Mouse (Mus musculus) forebrain, embryonic 14.5 days (tissue): ENCODE measurements around the gene Zfp101. TPM values are rescaled to one million over a fixed set of nuclear protein-coding genes. Genes with fewer than 3 reads are reported as not detected.

Experiments used
- ATAC-seq: fragments of 200-750 bp; cut with Nextera tagmentation; 2 replicates; pipeline ENCODE4 v1.8.0; 2017; ENCODE audit warnings: mild to moderate bottlenecking, moderate library complexity
- DNase-seq: peaks from one replicate; pipeline ENCODE4 v3.0.0-alpha.2; 2015; ENCODE audit warnings: low spot score
- H3K27ac ChIP-seq: fragments of 300-500 bp; sonication (generic); 2 replicates; pipeline ENCODE4 v1.5.1; 2014; ENCODE audit warnings: low read depth, mild to moderate bottlenecking, control low read depth, low read length, moderate library complexity
- H3K27me3 ChIP-seq: fragments of 300-500 bp; sonication (generic); replicated peaks from 2 replicates; pipeline ENCODE4 v1.6.1; 2014; ENCODE audit warnings: low read length, control low read depth, mixed read lengths; ENCODE audit not compliant: control insufficient read depth, insufficient read depth
- H3K36me3 ChIP-seq: fragments of 300-500 bp; sonication (generic); 2 replicates; pipeline ENCODE4 v1.6.1; 2014; ENCODE audit warnings: low read length, control low read depth; ENCODE audit not compliant: control insufficient read depth, insufficient read depth
- H3K4me1 ChIP-seq: fragments of 300-500 bp; sonication (generic); 2 replicates; pipeline ENCODE4 v1.6.1; 2014; ENCODE audit warnings: antibody characterized with exemption, low read length, control low read depth; ENCODE audit not compliant: control insufficient read depth, insufficient read depth
- H3K4me2 ChIP-seq: fragments of 300-500 bp; sonication (generic); 2 replicates; pipeline ENCODE4 v1.6.1; 2014; ENCODE audit warnings: mild to moderate bottlenecking, control low read depth, low read length
- H3K4me3 ChIP-seq: fragments of 300-500 bp; sonication (generic); 2 replicates; pipeline ENCODE4 v1.5.1; 2014; ENCODE audit warnings: low read depth, low read length, control low read depth
- H3K9ac ChIP-seq: fragments of 300-500 bp; sonication (generic); 2 replicates; pipeline ENCODE4 v1.6.1; 2014; ENCODE audit warnings: mild to moderate bottlenecking, low read length, control low read depth, moderate library complexity
- H3K9me3 ChIP-seq: fragments of 300-500 bp; sonication (generic); replicated peaks from 2 replicates; pipeline ENCODE4 v1.6.1; 2016; ENCODE audit warnings: low read length, control low read depth, mixed read lengths; ENCODE audit not compliant: control insufficient read depth
- WGBS: fragments of 180-500 bp; shearing (Covaris S2); extraction: QIAGEN DNeasy Blood & Tissue Kit; methylation state at CpG from one replicate; pipeline ENCODE4 v1.1.7; 2014; 5-methylcytosine and 5-hydroxymethylcytosine counted together
- polyA plus RNA-seq: library from polyadenylated mRNA; unstranded; fragments of >200 nt; fragmentation: Nextera tagmentation; extraction: Ambion mirVana; gene quantifications from 2 replicates; pipeline ENCODE4 v1.2.1, GENCODE M21; 2014

Gene Zfp101
- 21.1 and 23.3 TPM in 2 replicates for polyA plus RNA-seq

DNA sequence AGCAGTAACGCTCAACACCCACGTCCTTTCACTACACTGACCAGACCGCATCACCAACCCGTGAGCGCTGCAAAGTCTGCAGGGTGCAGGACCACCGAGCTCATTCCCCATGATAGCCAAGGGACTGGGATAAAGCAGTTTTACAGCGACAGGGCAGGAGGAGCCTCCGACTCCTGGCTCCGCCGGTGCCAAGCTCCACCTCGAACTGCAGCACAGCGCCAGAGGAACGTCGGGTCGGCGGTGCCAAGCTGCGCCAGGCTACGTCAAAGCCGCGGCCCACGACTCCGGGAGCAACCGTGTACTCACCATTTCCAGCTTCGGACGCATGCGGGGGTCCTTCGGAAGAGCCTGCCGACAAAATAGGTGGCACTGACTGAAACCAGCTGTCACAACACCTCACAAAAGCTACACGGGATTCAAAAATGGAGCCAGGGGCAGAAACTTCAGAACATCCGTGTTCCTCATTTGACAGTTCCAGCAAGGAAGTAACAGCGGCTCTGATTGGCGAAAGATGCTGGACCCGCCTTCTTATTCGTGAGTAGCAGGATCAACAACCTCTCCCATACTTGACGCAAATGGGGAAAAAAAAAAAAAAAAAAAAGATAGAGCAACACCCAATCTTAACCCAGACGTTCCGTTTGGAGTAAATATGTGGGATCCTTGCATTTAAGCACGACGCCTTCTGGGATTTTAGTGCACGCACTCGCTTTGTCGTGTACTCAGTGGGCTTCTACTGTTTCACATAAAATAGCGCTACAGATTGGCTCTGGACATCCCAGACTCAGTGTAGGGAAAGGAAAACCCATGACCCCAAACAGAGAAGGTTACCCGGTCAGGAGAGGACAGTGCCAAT is at the start of gene Zfp101:
TSS of gene Zfp101 (minus strand) at position 460 of the 853 bp plus-strand sequence.
- peak within 1 kb of the TSS; percentile 76 for H3K27ac ChIP-seq
- H3K4me1 ChIP-seq, result peaks cover 10% of the 10 kb centered on the region
- peak within 1 kb of the TSS; percentile 61 for H3K4me2 ChIP-seq
- no peaks in the 10 kb centered on the region for H3K27me3 ChIP-seq
- under 1% methylated on average over 44 of the region's 44 CpGs for WGBS
- no peaks in the 10 kb centered on the region for H3K9me3 ChIP-seq
- peak within 1 kb of the TSS; percentile 72 for H3K4me3 ChIP-seq
- DNase-seq (peak; percentile 98), ATAC-seq (peak; percentile 99)
- no peaks in the 10 kb centered on the region for H3K36me3 ChIP-seq
- H3K9ac ChIP-seq, result peak within 1 kb of the TSS; percentile 75

- no peaks in the 10 kb centered on the region for H3K36me3 ChIP-seq
- no peaks in the 10 kb centered on the region for H3K4me1 ChIP-seq
- no peak overlapping the region for H3K4me2 ChIP-seq
- no peaks in the 10 kb centered on the region for H3K27me3 ChIP-seq
- DNase-seq, result no peak
- H3K4me3 ChIP-seq, result no peak overlapping the region
- H3K9me3 ChIP-seq, result no peaks in the 10 kb centered on the region
- no peak overlapping the region for H3K27ac ChIP-seq
- H3K9ac ChIP-seq, result no peak overlapping the region
- ATAC-seq, result no peak
Measured at GRCm38 (mm10) chr17:33441159-33441558, 46.7 kb upstream of the Zfp101 start.

- ATAC-seq, result no peak
- no peaks in the 10 kb centered on the region for H3K4me1 ChIP-seq
- no peaks in the 10 kb centered on the region for H3K27me3 ChIP-seq
- DNase-seq, result no peak
- no peak overlapping the region for H3K4me3 ChIP-seq
- H3K4me2 ChIP-seq, result no peak overlapping the region
- no peak overlapping the region for H3K27ac ChIP-seq
- H3K9ac ChIP-seq, result no peak overlapping the region
- H3K9me3 ChIP-seq, result no peaks in the 10 kb centered on the region
- H3K36me3 ChIP-seq, result no peaks in the 10 kb centered on the region
- WGBS, result 72% methylated on average over 5 of the region's 5 CpGs
Measured at GRCm38 (mm10) chr17:33439922-33440321, 45.5 kb upstream of the Zfp101 start.

DNA sequence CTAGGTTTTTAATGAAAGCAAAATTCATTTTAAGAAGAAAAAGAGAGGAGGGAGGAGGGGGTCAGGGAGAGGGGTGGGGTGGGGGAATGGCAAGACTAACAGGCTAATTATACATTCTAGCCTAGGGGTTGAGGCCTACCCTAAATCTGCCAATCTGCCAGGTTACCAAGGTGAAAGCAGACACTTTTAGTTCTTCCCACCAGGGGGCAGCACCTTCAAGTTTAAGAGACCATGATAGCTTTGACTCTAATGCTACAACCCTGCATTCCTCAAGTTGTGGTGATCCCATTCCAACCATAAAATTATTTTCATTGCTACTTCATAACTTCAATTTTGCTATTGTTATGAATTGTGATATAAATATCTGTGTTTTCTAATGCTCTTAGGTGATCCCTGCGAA is 44.7 kb upstream of the Zfp101 start:
- peak; percentile 87 for DNase-seq
- H3K4me3 ChIP-seq, result no peak overlapping the region
- no peak overlapping the region for H3K4me2 ChIP-seq
- H3K27ac ChIP-seq, result no peak overlapping the region
- H3K9ac ChIP-seq, result no peak overlapping the region
- no peaks in the 10 kb centered on the region for H3K27me3 ChIP-seq
- 69% methylated on average over 1 of the region's 1 CpGs for WGBS
- H3K36me3 ChIP-seq, result no peaks in the 10 kb centered on the region
- peak; percentile 67; the same call in 1 of the 2 replicates for ATAC-seq
- H3K9me3 ChIP-seq, result no peaks in the 10 kb centered on the region
- H3K4me1 ChIP-seq, result no peaks in the 10 kb centered on the region

DNA sequence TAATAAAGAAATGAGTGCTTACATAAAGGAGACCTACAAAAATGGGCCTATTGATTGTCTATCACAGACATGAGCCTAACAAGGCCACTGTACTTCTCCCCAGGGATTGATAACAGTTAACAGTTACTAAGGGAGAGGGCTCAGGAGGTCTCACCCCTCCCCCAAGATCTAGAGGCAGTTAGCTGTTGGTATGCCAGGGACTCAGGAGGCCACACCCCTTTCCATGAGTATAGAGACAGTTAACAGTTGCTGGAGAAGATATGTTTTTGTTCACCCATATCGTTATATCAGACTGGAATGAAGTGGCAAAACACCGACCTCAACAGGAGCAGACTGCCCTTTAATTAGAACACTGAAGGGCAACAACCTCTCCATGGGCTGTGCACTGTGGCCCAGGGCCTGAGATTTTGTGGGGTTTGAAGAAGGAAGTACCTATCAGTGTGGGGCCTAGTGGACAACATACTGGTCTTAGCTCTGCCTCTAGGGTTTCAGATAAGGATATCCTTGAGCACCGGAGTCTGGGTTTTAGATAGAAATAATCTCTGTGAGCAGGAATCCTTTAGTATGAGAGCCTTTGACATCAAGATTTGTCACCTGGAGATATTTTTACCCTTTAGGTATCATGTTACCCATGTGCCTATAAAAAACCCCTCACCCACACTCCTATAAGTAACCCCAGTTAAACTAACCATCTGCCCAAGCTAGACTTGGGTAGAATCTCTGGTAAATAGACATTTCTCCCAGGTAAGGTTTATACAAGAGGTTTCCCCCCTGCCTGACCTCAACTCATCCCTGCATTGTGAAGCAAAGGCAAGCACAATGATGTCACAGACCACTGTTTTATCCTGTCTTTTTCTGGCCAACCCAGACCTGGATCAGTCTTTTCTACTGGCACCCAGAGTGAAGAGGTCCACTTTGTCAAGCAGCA is 37.8 kb upstream of the Zfp101 start, which contains the start of gene Actl9:
TSS of gene Actl9 (plus strand) at position 878 of the 928 bp plus-strand sequence.
- no peak for DNase-seq
- WGBS, result 89% methylated on average over 3 of the region's 3 CpGs
- no peak for ATAC-seq
- Histone ChIP-seq H3K27ac (no peak within 1 kb of the TSS), H3K36me3 (no peaks in the 10 kb centered on the region), H3K9ac (no peak within 1 kb of the TSS), H3K4me3 (no peak within 1 kb of the TSS), H3K9me3 (no peaks in the 10 kb centered on the region), H3K4me2 (no peak within 1 kb of the TSS), H3K27me3 (no peaks in the 10 kb centered on the region), H3K4me1 (no peaks in the 10 kb centered on the region)

GRCm38 (mm10) chr17:33392271-33392670 is 2.2 kb downstream of the Zfp101 start:
- Histone ChIP-seq H3K4me2 (no peak overlapping the region), H3K27ac (no peak overlapping the region), H3K27me3 (no peaks in the 10 kb centered on the region), H3K9me3 (no peaks in the 10 kb centered on the region), H3K4me3 (no peak overlapping the region), H3K36me3 (no peaks in the 10 kb centered on the region), H3K9ac (no peak overlapping the region), H3K4me1 (peaks cover 10% of the 10 kb centered on the region)
- DNase-seq (no peak), ATAC-seq (no peak)
- 95% methylated on average over 5 of the region's 5 CpGs for WGBS

DNA sequence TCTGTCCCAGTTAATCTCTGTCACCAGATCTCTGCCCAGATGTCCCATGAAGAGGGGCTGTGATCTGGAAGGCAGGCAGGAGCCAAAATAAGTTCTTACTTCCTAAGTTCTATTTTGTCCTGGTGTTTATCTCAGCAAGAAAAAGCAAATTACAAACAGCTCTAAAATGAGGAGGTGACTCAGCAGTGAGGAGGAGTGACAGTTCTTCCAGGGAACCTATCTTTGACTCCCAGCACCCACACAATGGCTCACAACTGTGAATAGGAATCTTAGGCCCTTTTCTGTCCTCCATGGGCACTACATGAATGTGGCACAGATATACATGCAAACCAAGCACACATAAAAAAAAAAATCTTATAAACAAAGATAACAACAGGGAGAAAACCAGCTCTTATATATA is 8.7 kb downstream of the Zfp101 start:
- Histone ChIP-seq H3K36me3 (peaks cover 43% of the 10 kb centered on the region), H3K4me1 (no peaks in the 10 kb centered on the region), H3K4me3 (no peak overlapping the region), H3K9ac (no peak overlapping the region), H3K4me2 (no peak overlapping the region), H3K27ac (no peak overlapping the region), H3K9me3 (no peaks in the 10 kb centered on the region), H3K27me3 (no peaks in the 10 kb centered on the region)
- no peak for DNase-seq
- ATAC-seq, result no peak

GRCm38 (mm10) chr17:33372795-33373194 is 21.6 kb downstream of the Zfp101 start:
- no peaks in the 10 kb centered on the region for H3K27me3 ChIP-seq
- no peaks in the 10 kb centered on the region for H3K36me3 ChIP-seq
- H3K9ac ChIP-seq, result no peak overlapping the region
- no peak overlapping the region for H3K27ac ChIP-seq
- 81% methylated on average over 3 of the region's 3 CpGs for WGBS
- ATAC-seq (no peak), DNase-seq (no peak)
- no peak overlapping the region for H3K4me3 ChIP-seq
- no peak overlapping the region for H3K4me2 ChIP-seq
- H3K9me3 ChIP-seq, result no peaks in the 10 kb centered on the region
- no peaks in the 10 kb centered on the region for H3K4me1 ChIP-seq
